Mouse (Mus musculus) central nervous system, embryonic 18 days (tissue): ENCODE measurements around the gene Zfp804b. TPM values are rescaled to one million over a fixed set of nuclear protein-coding genes. Genes with fewer than 3 reads are reported as not detected.

Experiments
- polyA plus RNA-seq: library from polyadenylated mRNA; depleted of rRNA; stranded (reverse); fragments of >200 nt; gene quantifications from 2 replicates; pipeline ENCODE4 v1.2.3, GENCODE M21; 2012; rRNA removed

Zfp804b gene
- polyA plus RNA-seq = 0.68 and 0.75 TPM in 2 replicates

GRCm38 (mm10) chr5:7344145-7345010, at the start of gene Zfp804b:
Gene Zfp804b (minus strand): TSS chr5:7344756.

GRCm38 (mm10) chr5:7303819-7304218, 40.7 kb downstream of the Zfp804b start, which contains the start of gene Tex47:
Gene Tex47 (plus strand): TSS chr5:7304119.

Other genes starting within 250 kb of the Zfp804b start
- not detected in 2 replicates for gene Tex47, start 40.6 kb downstream of the Zfp804b start, polyA plus RNA-seq